Mouse (Mus musculus): ENCODE data around the gene Togaram2.

GRCm38 (mm10) chr17:71640421-71641085 lies 32.5 kb upstream of the Togaram2 start:
- TF ChIP-seq POLR2A (IDR thresholded peaks at IDR 0.05; ENCODE audit: extremely low read depth, insufficient read depth, low read length) (no peak), CTCF (IDR thresholded peaks at IDR 0.05; ENCODE audit: low read depth, low read length) (no peak)
